Mouse (Mus musculus) ES-E14 (cell line): ENCODE measurements at regions not wholly inside any gene's neighbourhood (a gene's known extent, or its start where the extent isn't known, plus 50 kb on each side); places are given as distances from the start of the nearest gene placed in this dataset.

ENCODE experiments used
- DNase-seq: peaks from one replicate; pipeline ENCODE4 v3.0.0-alpha.2; 2013; ENCODE audit warnings: low read depth, low spot score
- H3K27ac ChIP-seq: 2 replicates; pipeline ENCODE4 v1.5.1; 2012; ENCODE audit warnings: low read depth, mild to moderate bottlenecking, low read length, moderate library complexity, mixed read lengths; ENCODE audit not compliant: poor library complexity, insufficient read depth, severe bottlenecking
- H3K36me3 ChIP-seq: 2 replicates; pipeline ENCODE4 v1.6.1; 2012; ENCODE audit warnings: mild to moderate bottlenecking, low read length, moderate library complexity, mixed read lengths; ENCODE audit not compliant: control insufficient read depth, poor library complexity, insufficient read depth, severe bottlenecking
- H3K4me1 ChIP-seq, 2 experiments: fragments of 150-350 bp in 1 of 2; sonication (generic) in 1 of 2; 2 replicates each; pipeline ENCODE4 v1.6.1; 2012; ENCODE audit warnings: low read length in 2 of 2, mild to moderate bottlenecking in 1 of 2, mixed read lengths in 1 of 2; ENCODE audit not compliant: control insufficient read depth in 2 of 2, insufficient read depth in 2 of 2, poor library complexity in 1 of 2
- H3K4me3 ChIP-seq, 2 experiments: fragments of 150-350 bp in 1 of 2; sonication (generic) in 1 of 2; 2 replicates each; pipeline ENCODE4 v1.5.1; 2012; ENCODE audit warnings: low read length in 2 of 2, low read depth in 1 of 2, mild to moderate bottlenecking in 1 of 2, mixed read lengths in 1 of 2; ENCODE audit not compliant: insufficient read depth in 1 of 2, poor library complexity in 1 of 2, severe bottlenecking in 1 of 2
- H3K9ac ChIP-seq: 2 replicates; pipeline ENCODE4 v1.6.1; 2012; ENCODE audit warnings: low read depth, mild to moderate bottlenecking, low read length, mixed read lengths; ENCODE audit not compliant: poor library complexity, insufficient read depth, severe bottlenecking
- H3K9me3 ChIP-seq: fragments of 150-350 bp; sonication (generic); 2 replicates; pipeline ENCODE4 v1.6.1; 2012; ENCODE audit warnings: low read depth, mild to moderate bottlenecking, low read length; ENCODE audit not compliant: control insufficient read depth, insufficient read depth
- CHD2 ChIP-seq: IDR thresholded peaks from 2 replicates; pipeline ENCODE4 v1.6.1; 2014; ENCODE audit warnings: mild to moderate bottlenecking, low read depth, low read length, inconsistent platforms
- HCFC1 ChIP-seq: IDR thresholded peaks from 2 replicates; pipeline ENCODE4 v1.6.1; 2012; ENCODE audit warnings: low read length, inconsistent platforms, borderline replicate concordance; ENCODE audit not compliant: insufficient read depth
- MAFK ChIP-seq: IDR thresholded peaks from 2 replicates; pipeline ENCODE4 v1.6.1; 2014; ENCODE audit warnings: mild to moderate bottlenecking, low read depth, low read length, inconsistent platforms; ENCODE audit not compliant: insufficient read depth
- ZC3H11A ChIP-seq: IDR thresholded peaks from 2 replicates; pipeline ENCODE4 v1.6.1; 2012; ENCODE audit warnings: low read depth, mild to moderate bottlenecking, inconsistent platforms, low read length, borderline replicate concordance
- ZNF384 ChIP-seq: IDR thresholded peaks from 2 replicates; pipeline ENCODE4 v1.6.1; 2012; ENCODE audit warnings: low read depth, low read length, inconsistent platforms
- in situ Hi-C, 2 experiments: fragments of 600-800 bp; cut with MboI; formaldehyde crosslinking; loops; one replicate each; pipeline ENCODE4 v1.15.1; 2025; ENCODE audit warnings: low sequenced_read_pairs in 2 of 2, inconsistent platforms in 1 of 2; ENCODE audit not compliant: unreplicated experiment in 2 of 2

GRCm38 (mm10) chr17:67561802-67562201 is 70.7 kb downstream of the Lrrc30 start:
- Histone ChIP-seq H3K36me3 (no peaks in the 10 kb centered on the region), H3K27ac (no peak overlapping the region), H3K9me3 (no peaks in the 10 kb centered on the region), H3K4me3 (no peak overlapping the region), H3K4me1 (peaks cover 0 to 3% of the 10 kb centered on the region in 2 experiments; a peak in 2 of 4 replicates), H3K9ac (no peak overlapping the region)
- DNase-seq: no peak
- TF ChIP-seq ZNF384 (no peak), HCFC1 (no peak), MAFK (no peak), ZC3H11A (no peak), CHD2 (no peak)
- in situ Hi-C loops: no loop called here

GRCm38 (mm10) chr17:67557351-67557870 is 75.1 kb downstream of the Lrrc30 start:
- H3K9me3 ChIP-seq: no peaks in the 10 kb centered on the region
- no peak for DNase-seq
- no peak overlapping the region for H3K9ac ChIP-seq
- in situ Hi-C loops: no loop called here
- H3K4me1 ChIP-seq: no peaks in the 10 kb centered on the region
- H3K4me3 ChIP-seq: no peak overlapping the region
- no peak overlapping the region for H3K27ac ChIP-seq
- no peak for TF ChIP-seq MAFK
- TF ChIP-seq ZC3H11A: no peak
- TF ChIP-seq HCFC1: no peak
- no peak for TF ChIP-seq ZNF384
- TF ChIP-seq CHD2: no peak
- no peaks in the 10 kb centered on the region for H3K36me3 ChIP-seq

GRCm38 (mm10) chr17:67552581-67553139 is 79.9 kb downstream of the Lrrc30 start:
- no peak overlapping the region for H3K27ac ChIP-seq
- no peaks in the 10 kb centered on the region for H3K36me3 ChIP-seq
- TF ChIP-seq CHD2 (no peak), HCFC1 (no peak), ZNF384 (no peak), ZC3H11A (no peak), MAFK (no peak)
- in situ Hi-C loops: no loop called here
- H3K9me3 ChIP-seq: no peaks in the 10 kb centered on the region
- DNase-seq: no peak
- H3K4me1 ChIP-seq: no peaks in the 10 kb centered on the region
- H3K4me3 ChIP-seq: no peak overlapping the region
- no peak overlapping the region for H3K9ac ChIP-seq

- Histone ChIP-seq H3K9me3 (no peaks in the 10 kb centered on the region), H3K36me3 (no peaks in the 10 kb centered on the region), H3K27ac (no peak overlapping the region), H3K9ac (no peak overlapping the region), H3K4me3 (no peak overlapping the region), H3K4me1 (no peaks in the 10 kb centered on the region)
- in situ Hi-C loops: no loop called here
- no peak for TF ChIP-seq ZC3H11A
- TF ChIP-seq CHD2: no peak
- TF ChIP-seq MAFK: no peak
- no peak for TF ChIP-seq ZNF384
- no peak for TF ChIP-seq HCFC1
- no peak for DNase-seq
Measured at GRCm38 (mm10) chr17:67548966-67549700, 83.4 kb downstream of the Lrrc30 start.
